Mouse (Mus musculus): ENCODE measurements around the gene Tfpi. TPM values are rescaled to one million over a fixed set of nuclear protein-coding genes. Genes with fewer than 3 reads are reported as not detected.
"Not testable (repeated sequence)": the region's sequence is repeated elsewhere in the genome, so short reads cannot be mapped to it uniquely, and the experiment has no call there.

Gene Tfpi
- total RNA-seq, 1 experiment from 2014 or later: 50.3 TPM

DNA sequence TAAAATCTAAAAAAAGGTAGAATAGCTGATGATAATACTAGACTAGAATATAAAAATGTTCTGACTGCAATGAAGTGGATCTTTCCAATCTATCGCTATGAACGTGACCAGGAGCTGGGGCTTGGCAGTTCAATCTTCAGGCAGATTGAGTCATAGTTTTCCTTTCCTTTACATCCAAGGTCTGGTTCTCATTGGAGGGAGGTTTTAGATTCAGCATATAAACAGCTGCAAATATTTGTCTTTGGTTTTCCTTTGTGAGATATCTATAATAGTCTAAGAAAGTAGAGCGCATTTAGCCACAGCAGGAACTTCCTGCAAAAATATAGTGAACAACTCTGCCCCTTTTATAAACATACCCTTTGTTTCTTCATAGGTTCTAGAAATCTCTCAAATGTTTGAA, 73.9 kb downstream of the Tfpi start:
- ATAC-seq (replicated peaks; ENCODE audit: low read depth, poor library complexity, severe bottlenecking): no peak

DNA sequence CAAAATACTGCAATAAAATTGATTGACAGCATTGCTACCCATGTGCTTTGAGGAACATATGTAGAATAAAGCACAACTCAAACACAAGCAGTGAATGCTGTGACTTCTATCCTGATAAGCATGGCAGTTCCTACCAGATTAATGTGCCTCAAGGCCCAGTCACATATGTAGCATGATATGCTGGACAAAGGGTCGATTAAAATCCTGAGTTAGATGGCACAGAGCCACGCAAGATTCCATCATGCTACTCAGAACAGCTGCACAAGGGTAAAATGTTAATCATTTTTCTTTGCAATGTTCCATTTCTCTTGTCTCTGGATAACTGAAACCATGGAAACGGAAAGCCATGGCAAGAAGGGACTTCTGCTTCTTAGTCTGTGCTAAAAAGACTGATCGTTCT, 80.0 kb downstream of the Tfpi start:
- no peak for ATAC-seq (replicated peaks; ENCODE audit: low read depth, poor library complexity, severe bottlenecking)

DNA sequence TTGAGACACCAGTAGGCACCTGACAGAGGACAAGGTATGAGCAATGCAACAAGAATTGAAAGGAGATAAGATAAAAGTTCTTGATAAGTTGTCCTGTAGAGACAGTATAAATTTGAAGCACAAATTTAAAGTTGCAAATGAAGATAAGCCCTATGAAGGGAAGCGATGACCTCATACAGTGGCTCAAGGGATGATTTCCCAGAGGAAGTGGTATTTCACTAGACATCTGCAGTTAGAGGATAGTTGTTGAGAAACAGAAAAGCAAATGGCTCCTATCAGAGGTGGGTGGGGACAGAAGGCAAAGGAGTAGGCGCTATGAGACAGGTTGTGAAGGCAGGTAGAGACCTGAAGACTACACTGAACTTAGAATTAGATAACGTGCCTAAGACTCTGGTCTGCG, 83.3 kb downstream of the Tfpi start:
- ATAC-seq (replicated peaks; ENCODE audit: low read depth, poor library complexity, severe bottlenecking): peak; percentile 87

DNA sequence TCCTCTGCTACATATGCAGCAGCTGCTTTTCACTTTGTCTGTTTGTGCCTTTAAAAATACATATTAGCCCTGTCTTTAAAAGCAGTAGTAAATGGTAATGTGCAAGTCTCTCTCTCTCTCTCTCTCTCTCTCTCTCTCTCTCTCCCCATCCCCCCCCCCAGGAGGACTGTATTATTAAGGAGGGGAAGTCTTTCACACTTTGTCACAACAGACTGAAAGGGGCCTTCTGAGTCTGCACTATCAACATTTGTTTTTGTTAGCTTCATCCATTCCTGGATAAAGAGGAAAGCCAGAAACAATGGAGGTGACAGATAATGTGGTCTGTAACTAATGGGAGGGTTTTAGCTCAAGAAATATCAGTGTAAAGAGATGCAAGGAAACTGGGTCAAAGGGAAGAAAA, 87.5 kb downstream of the Tfpi start:
- ATAC-seq (replicated peaks; ENCODE audit: low read depth, poor library complexity, severe bottlenecking): no peak

DNA sequence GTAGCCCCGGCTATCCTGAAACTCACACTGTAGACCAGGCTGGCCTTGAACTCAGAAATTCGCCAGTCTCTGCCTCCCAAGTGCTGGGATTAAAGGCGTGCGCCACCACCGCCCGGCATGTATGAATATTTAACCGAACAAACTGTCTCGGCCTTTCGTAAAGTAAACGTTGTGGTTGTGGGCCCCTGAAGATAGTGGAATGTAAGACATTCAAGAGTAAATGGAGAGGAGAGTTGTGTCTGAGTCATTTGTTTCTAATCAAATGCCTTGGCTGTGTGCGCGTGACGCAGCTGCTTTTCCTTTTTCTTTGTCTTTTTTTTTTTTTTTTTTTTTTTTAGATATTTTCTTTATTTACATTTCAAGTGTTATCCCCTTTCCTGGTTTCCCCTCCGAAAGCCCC, 88.0 kb downstream of the Tfpi start:
- ATAC-seq (replicated peaks; ENCODE audit: low read depth, poor library complexity, severe bottlenecking): not testable (repeated sequence)

DNA sequence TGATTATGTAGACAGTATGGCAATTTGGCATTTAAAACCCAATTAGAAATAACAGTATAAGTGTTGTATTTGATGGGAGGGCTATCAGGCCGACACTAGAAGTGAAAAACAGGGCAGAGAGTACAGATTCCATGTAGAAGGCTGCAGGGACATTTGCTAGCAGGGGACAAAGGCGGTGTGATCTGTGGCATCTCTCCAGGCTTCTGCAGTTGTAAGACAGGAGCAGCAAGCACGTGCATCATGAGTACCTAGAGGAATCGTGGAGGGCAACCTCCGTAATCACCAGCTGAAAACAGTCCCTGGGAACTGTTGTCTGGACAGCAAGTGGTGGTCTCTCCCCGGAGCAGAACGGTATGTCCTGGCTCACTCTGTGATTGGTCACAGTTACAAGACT, 88.6 kb downstream of the Tfpi start:
- ATAC-seq (replicated peaks; ENCODE audit: low read depth, poor library complexity, severe bottlenecking): no peak

DNA sequence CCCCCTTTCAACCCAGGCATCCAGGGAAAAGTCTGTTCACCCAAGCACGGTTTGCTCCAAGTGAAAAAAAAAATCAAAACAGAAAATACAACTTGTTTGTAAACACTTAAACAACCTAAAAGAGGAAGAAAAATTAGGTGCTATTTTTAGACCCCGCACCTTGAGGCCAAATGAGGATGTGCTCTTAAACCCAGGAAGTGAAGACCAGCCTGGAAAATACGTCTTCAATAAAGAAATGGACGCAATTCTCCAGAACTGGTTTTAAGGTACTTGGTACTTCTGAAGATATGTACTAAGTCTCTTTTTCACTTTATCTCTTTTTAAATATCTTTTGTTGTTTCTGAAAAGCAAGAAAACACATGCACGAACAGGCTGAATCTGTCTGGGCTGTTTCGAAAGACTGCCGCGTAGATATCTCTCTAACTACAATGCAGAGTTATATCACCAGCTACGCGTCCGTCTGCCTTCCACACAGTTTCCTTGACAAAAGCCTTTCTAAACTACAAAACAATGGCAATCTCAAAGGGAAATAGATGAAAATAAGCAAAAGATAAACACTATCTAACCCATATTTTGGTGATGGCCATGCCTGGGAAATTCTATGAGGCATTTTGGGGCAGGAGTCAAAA, 89.1 kb downstream of the Tfpi start:
- peak; percentile 55 for ATAC-seq (replicated peaks; ENCODE audit: low read depth, poor library complexity, severe bottlenecking)

DNA sequence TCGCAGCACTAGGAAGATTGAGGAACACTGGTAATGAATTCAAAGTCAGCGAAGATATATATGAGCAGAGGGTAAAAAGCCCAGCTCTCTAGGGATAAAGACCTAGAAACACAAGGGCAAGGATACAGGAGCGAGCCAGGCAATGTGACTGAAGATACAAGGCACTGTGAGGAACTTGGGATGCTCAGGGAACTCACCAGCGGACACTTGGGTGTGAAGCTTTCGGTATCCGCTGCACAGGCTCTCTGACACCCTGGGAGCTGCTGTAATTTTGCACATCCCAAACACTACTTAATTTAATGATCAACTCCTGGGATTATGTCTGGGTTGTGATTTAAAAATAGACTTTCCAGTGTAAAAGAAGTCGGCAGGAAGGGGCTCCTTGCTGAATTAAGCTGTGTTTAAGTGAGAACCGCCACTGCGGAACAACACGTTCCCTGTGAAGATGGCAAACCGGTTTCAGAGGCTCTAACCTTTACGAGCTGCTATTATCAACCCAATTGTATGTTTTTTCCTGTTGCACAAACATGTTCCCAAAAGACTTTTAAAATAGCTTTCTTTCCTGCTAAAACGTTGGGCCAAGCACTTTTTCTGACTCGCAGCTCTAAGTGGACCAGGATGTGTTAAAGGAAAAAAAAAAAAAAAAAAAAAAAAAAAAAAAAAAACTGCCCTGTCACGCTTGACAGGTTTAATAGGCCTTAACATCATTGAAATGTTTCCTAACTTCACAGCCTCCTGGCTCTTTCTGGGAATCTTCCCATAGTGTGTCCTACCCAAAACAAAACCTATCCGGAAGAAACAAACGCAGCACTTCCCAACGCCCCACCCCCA, 89.8 kb downstream of the Tfpi start:
- no peak for ATAC-seq (replicated peaks; ENCODE audit: low read depth, poor library complexity, severe bottlenecking)

DNA sequence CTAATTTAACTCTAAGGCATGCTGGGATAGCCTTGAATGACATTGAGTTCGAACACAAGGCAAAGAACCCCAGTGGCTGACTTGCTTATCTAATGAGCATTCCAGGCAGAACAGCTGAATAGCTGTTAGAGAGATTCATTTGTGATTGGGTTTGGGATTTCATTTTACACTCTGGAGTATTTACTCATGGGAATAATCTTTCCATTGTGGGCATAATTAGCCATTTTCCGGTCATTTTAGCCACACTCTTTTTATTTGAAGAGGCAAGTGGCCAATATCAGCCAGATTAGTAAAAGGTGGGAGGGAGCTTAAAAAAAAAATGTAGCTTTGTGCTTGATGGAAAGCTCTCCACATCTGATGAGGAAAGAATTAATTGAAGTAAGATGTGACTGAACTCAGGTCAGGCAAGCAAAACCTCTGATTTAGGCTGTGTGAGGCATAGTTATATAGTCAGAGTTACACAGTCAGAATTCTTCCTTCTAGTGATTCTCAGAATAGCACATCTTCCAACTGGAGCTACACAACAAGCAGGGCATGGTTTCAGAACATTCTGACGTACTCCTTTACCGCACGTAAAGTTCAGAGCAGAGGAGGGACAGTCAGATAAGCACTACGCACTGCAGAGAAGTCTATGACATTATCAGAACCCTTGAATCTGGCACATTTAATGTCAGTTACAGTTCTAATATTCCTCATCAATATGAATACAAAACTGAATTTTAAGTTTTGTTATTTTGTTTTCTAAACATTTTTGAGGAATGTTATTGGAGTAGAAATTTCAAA, 91.5 kb downstream of the Tfpi start:
- no peak for ATAC-seq (replicated peaks; ENCODE audit: low read depth, poor library complexity, severe bottlenecking)

DNA sequence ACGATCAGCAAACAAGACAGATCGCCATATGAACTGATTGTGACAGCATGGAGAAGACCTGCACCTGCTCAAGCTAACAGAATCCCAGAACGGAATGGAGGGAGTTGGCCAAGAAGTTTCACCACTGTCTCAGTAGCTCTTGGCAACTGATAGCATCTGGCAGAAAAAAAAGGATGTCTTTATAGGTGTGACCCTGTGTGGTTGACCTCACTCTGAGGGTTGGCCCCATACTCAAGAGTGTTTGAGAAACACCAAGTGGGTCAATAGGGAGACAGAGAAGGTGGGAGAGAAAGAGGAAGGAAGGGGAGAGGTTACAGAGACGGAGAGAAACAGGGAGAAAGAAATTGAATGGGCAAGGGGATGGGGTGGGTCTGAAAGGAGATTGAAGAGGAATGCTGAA, 92.7 kb downstream of the Tfpi start:
- ATAC-seq (replicated peaks; ENCODE audit: low read depth, poor library complexity, severe bottlenecking): peak; percentile 57

Other genes with a start within 250 kb of the Tfpi start
- gene Calcrl, start 51.4 kb downstream of the Tfpi start, total RNA-seq (2017): 100 and 111 TPM in 2 replicates
- 28.7 and 29.9 TPM in 2 replicates for gene Ctnnd1, start 174.0 kb upstream of the Tfpi start, total RNA-seq (2017)
- gene Btbd18, start 182.3 kb upstream of the Tfpi start, total RNA-seq (2017): 0.05 TPM in 1 of 2 replicates, not detected in the other
- gene Selenoh, start 194.0 kb upstream of the Tfpi start, total RNA-seq (2017): 74.6 and 105 TPM in 2 replicates
- gene Gm28635, start 201.3 kb upstream of the Tfpi start, total RNA-seq (2017): 6.6 TPM in 1 of 2 replicates, not detected in the other
- 33.2 and 39.2 TPM in 2 replicates for gene Med19, start 201.6 kb upstream of the Tfpi start, total RNA-seq (2017)
- gene Tmx2, start 202.4 kb upstream of the Tfpi start, total RNA-seq (2017): 44.1 and 55.1 TPM in 2 replicates
- gene Zdhhc5, start 238.4 kb upstream of the Tfpi start, total RNA-seq (2017): 28.9 and 37.0 TPM in 2 replicates